Mouse (Mus musculus): Measurements from ENCODE around the gene Dpp9.

Dpp9 gene

DNA sequence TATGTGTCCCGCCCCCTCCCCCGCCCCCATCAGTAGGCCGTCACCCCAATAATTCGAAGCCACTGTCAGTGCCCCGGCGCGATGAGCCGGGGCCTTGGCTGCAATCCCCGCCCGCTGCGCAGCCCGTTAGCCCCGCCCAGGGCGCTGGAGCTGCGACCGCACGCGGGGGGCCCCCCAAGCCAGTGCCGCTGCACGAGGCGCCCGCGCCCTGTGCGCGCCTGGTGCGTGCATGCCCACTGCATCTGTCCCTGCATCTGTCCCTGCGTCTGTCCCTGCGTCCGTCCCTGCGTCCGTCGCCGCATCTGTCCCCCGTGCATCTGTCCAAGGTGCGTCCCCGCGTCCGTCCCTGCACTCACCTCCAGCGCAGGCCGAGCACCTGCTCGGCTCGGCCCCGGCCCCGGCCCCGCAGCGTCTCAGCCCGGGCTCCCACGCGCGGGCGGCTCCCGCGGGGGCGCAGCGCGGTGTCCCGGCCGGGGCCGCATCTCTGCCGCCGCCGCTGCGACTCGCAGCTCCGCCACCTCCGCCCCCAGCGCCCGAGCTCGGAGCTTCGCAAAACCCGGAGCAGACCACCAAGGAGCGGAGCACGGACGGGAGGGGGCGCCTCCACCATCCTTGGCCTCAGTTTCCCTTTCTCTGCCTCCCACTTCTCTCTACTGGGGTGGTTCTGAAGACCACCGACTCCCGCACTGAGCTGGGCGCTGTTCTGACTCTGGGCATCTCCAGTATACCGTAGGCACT, 78.7 kb downstream of the Dpp9 start, which contains the start of gene Sema6b:
TSS of gene Sema6b (minus strand) at position 486 of the 738 bp plus-strand sequence.
- peak; percentile 32 for DNase-seq (ENCODE audit: low read depth)

DNA sequence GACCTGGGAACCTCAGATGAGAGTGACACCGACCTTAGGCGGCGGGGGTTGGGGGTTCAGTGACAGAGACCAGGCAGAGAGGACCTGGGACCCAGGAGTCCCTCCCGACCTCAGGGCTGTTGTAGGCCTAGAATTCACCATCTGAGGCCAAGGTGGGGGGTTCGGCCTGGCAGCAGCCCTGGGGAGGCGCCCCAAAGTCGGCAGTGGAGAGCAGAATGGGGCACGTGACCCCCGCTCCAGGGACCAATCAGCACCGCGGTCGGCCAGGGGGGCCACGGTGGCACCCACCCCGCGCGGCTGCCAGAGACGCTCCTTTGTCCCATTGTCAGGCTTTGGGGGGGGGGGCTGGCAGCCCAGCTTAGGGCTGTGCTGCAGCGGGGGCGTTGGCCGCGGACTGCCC, 79.3 kb downstream of the Dpp9 start:
- DNase-seq (ENCODE audit: low read depth), result no peak

- DNase-seq (ENCODE audit: low read depth), result no peak
Measured at GRCm38 (mm10) chr17:56137839-56138613, 80.7 kb downstream of the Dpp9 start.

All from naive thymus-derived CD4-positive, alpha-beta T cell, adult 2 months (primary cell).